Mouse (Mus musculus): ENCODE measurements around the gene Usp2. TPM values are rescaled to one million over a fixed set of nuclear protein-coding genes. Genes with fewer than 3 reads are reported as not detected.
A peak's percentile ranks its signal among the peaks of the same experiment; 100 is the strongest.
"Not testable (repeated sequence)": the region's sequence is repeated elsewhere in the genome, so short reads cannot be mapped to it uniquely, and the experiment has no call there.

Gene Usp2
- total RNA-seq, 2 experiments from 2014 or later, result 102 to 133 TPM

- no peak for DNase-seq
These were observed 22.2 kb downstream of the Usp2 start for GRCm38 (mm10) chr9:44088877-44089608.

- DNase-seq, result peak; percentile 82
These were observed 27.0 kb downstream of the Usp2 start for GRCm38 (mm10) chr9:44093612-44094503.

DNA sequence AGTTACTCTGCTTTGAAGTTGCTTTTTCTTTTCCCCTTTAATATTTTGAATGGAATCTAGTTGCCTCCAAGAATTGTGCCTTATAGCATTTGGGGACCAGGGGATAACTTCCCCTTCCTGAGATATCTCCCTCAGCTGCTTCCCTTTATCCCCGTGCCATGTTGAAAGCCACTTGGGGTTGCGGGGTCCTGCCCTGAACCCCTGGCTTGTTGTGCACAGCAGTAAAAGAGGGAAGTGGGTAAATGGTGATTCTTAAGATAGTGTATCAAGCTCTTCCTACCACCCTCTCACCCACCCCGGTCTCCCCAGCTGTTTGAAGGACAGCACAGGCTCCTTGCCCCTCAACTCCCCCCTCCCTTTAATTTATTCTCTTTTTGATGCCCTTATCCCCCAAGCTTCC, 27.9 kb downstream of the Usp2 start:
- DNase-seq, result no peak

- DNase-seq, result no peak
These were observed 29.0 kb downstream of the Usp2 start for GRCm38 (mm10) chr9:44095781-44096180.

- no peak for DNase-seq
These were observed 29.7 kb downstream of the Usp2 start for GRCm38 (mm10) chr9:44096536-44096935.

DNA sequence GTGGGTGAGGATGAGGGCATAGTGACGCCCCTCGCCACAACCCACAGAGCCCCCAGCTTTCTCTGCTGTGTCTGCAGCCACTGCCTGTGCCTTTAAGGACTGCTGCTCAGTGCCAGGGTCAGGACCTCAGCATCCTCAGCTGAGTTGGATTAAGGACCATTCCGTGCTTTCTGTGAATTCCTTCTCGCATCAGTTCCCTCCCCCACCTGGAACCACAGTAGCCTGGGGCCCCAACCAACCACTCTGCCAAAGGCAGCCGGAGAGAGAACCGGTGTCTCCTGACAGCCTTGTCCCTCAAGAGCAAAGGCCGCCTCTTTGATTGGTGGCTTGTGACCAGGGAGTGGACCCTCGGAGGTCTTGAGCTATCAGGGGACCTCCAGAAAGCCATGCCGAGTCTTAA, 34.7 kb downstream of the Usp2 start, which contains the start of gene Mfrp:
Gene Mfrp (plus strand): TSS at position 240 of the 400 bp plus-strand sequence.
- DNase-seq, result no peak

DNA sequence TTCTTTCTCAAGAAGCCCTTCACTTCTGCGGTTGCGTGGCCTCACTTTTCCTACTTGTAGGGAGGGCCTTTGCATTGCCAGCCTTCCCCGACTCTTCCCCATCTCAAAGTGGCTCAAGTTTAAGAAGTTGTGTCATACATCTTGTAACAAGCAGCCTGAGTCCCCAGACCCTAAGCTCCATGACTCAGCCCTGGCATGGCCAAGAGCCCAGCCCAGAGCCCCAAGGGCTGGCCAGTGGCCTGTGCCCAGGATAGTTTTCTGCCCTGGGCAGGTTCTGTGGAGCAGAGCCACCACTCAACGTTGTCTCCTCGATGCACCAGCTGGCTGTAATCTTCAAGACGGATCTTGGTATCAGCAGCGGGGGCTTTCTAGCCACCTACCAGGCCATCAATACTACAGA, 38.1 kb downstream of the Usp2 start:
- no peak for DNase-seq

DNA sequence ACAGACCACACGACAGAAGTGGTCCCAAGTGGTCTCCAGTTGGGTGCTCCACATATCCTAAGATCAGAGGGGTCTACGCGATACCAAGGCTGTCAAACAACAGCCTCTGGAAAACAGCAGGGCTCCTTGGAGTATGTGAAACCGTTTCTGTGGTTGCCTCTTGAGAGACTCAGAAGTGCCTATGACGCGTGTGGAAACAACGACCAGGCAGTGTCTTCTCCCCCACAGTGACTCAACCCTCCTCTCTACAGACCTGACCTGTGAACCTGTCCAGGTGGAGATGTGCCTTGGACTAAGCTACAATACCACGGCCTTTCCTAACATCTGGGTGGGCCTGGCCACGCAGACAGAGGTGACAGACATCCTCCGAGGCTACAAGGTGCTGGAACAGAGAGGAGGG, 39.0 kb downstream of the Usp2 start:
- no peak for DNase-seq

DNA sequence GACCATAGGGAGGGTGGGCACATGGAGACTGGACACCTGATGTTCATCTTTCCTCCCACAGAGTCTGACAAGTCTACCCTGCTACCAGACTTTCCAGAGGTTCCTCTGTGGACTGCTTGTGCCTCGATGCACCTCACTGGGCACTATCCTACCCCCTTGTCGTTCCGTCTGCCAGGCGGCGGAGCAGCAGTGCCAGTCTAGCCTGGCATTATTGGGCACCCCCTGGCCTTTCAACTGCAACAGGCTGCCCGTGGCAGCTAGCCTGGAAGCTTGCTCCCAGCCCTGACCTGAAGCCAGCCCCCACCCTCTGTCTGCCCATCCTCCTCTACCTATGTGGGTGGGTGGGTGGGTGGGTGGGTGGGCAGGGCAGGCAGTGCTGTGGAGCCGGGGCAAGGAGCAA, 39.4 kb downstream of the Usp2 start:
- DNase-seq, result no peak

DNA sequence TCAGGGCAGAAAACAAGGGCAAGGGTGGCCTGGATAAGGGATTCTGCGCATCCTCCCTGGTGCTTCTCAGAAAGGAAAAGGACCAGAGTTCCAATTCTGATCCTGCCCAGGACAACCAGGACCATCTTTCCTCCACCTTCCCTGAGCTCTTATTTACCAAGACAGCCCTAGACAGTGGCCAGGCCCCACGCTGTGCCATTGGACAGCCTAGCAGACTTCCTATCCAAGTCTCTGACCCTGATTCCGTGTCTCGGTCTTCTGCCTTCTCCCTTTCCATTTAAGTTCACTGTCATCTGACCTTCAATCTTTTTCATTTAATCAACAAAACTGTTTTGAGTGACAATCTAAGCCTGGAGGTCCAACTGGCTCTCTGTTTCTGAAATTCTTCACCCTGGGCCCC, 39.8 kb downstream of the Usp2 start:
- no peak for DNase-seq

DNA sequence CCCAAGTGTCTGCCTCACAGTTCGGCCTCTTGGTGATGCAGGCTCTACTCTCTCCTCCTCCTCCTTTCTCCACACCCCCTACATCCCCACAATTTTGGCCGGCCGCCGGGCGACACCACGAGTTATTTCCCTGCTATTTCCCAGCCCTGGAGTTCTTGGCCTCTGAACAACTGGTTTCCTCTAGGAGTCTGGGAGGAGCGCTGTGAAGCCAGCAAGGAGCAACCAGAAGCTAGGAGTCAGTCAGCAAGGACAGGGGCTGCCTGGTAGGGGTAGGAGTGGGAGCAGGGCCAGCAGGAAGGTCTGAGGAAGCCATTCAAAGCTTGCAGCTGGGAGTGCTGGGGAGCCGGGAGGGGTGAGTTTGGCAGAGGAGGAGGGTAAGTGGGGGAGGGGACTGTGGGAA, 40.3 kb downstream of the Usp2 start, which contains the start of gene C1qtnf5:
Gene C1qtnf5 (plus strand): TSS at position 136 of the 400 bp plus-strand sequence.
- DNase-seq, result peak; percentile 92

DNA sequence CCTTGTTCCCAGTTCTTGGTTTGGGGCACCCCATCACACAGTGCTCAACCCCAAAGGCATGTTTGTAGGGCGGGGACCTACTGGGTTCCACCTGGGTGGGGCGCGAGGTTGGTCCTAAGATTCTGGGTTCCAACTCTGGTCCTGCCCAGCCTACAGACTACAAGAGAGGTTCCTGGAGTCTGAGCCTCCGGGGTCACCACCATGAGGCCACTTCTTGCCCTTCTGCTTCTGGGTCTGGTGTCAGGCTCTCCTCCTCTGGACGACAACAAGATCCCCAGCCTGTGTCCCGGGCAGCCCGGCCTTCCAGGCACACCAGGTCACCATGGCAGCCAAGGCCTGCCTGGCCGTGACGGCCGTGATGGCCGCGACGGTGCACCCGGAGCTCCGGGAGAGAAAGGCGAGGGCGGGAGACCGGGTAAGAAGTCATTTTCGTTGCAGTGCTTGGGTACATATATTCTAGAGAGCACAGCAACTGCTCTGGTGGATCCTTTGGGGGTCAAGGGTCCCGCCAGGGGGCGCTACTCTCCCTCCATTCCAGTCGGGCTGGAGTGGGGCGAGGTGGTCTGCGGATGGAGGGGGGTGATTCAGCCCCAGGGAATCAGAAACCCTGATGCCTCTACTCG, 40.8 kb downstream of the Usp2 start:
- peak; percentile 78 for DNase-seq

DNA sequence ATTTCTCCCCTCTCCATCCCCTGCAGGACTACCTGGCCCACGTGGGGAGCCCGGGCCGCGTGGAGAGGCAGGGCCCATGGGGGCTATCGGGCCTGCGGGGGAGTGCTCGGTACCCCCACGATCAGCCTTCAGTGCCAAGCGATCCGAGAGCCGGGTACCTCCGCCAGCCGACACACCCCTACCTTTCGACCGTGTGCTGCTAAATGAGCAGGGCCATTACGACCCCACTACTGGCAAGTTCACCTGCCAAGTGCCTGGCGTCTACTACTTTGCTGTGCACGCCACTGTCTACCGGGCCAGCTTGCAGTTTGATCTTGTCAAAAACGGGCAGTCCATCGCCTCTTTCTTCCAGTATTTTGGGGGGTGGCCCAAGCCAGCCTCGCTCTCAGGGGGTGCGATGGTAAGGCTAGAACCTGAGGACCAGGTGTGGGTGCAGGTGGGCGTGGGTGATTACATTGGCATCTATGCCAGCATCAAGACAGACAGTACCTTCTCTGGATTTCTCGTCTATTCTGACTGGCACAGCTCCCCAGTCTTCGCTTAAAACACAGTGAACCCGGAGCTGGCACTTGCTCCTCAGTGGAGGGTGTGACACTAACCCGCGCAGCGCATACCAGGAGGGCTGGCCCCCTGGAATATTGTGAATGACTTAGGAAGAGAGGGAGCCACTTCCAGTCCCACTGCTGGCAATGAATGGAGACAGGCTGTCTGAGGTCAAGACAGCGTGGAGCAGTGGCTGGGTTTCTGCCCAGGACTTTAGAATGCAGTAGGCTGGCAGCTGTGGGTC, 41.6 kb downstream of the Usp2 start:
- DNase-seq, result no peak

DNA sequence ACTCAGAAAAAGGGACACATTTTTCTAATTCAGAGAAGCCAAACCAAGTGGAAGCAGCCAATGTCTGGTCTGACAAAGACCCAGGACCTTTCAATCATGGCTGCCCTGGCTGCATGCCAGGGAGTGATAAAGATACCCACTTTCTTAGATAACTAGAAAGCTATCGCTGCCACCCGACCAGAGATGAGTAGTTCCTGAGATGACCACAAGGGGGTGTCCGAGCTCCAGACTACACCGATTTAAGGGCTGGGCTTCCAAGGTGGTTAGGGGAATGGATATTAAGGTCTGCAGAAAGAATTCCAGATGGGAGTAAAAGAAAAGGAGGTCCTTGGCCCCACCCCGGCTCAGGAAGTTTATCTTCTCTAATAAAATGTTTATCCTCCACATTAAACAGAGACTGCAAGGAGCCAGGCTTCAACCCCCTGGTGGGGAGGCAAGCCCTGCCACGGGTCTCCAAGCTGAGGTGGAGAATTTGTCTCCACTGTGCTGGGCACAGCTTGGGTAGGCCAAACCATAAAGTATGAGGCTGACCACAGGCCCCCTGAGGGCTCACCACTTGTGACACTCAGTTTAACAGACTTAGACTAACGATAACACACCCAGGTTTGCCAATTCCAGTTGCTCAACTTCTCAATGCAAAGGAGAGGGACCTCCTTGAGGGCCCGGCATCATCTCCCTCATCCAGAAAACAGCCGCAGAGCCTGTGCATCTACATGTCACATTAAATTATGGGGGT, 42.7 kb downstream of the Usp2 start:
- DNase-seq, result peak; percentile 77

DNA sequence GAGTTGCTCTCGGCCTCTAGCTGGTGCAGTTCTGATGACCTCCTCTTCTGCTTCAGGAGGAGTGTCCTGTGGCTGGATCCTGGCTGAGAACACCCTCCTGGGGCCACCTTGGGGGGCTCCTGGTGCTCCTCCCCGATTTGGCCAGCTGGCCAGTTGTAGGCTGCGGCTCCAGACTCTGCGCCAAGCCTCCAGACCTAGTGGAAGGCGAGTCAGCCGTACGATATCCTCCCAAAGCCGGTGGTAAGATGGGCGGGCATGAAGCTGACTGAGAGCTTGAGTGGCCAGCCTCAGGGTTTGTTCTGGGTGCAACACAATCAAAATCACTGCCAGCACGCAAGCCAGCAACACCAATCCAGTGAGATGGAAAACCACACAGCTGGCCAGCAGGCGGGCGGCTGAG, 45.1 kb downstream of the Usp2 start:
- not testable (repeated sequence) for DNase-seq

GRCm38 (mm10) chr9:44113105-44113789, 46.4 kb downstream of the Usp2 start, which contains the start of the genes Gm49380 and Rnf26:
Gm49380 (minus strand) TSS chr9:44113500.
Rnf26 (minus strand) TSS chr9:44113517.
- peak; percentile 95 for DNase-seq

GRCm38 (mm10) chr9:44114453-44114852, 47.6 kb downstream of the Usp2 start:
- no peak for DNase-seq

DNA sequence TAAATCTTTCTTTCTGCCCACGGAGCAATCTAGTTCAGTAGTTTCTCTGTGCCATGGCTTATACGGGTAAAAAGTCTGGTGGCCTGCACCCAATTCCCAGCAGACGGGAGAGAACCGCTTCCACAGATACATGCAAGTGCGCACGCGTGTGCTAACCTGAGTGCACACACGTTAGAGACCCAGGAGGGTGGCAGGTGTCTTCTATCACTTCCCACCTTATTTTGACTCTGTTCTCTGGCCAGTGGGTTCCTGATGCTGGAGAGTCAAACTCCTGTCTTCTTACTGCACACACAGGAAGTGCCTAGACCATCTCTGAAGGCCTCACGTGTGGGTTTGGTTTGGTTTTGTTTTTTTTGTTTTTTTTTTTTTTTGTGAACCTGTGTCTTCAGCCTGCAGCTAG, 48.8 kb downstream of the Usp2 start:
- no peak for DNase-seq

DNA sequence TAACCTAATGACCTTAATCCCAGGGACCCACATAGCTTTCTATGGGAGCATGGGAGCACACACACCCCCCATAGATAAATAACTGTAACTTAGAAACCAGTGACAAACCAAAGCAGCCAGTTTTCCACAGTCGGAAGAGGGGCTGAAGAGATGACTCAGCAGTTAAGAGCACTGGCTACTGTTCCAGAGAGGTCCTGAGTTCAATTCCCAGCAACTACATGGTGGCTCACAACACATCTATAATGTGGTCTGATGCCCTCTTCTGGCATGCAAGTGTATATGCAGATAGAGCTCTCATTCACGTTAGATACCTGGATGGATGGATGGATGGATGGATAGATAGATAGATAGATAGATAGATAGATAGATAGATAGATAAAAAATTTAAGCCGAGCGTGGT, 49.4 kb downstream of the Usp2 start:
- no peak for DNase-seq

GRCm38 (mm10) chr9:44119011-44119410, 52.2 kb downstream of the Usp2 start:
- no peak for DNase-seq

Data from gastrocnemius, postnatal 10 days (tissue).